Mouse (Mus musculus) testis, adult 2 months (tissue): ENCODE results near the gene Lrp11. TPM values are rescaled to one million over a fixed set of nuclear protein-coding genes. Genes with fewer than 3 reads are reported as not detected.

Experiments used
- H3K27ac ChIP-seq: fragments of 200-500 bp; 2 replicates; pipeline ENCODE4 v1.5.1; 2012; ENCODE audit warnings: low read depth, low read length; ENCODE audit not compliant: control insufficient read depth, insufficient read depth
- H3K27me3 ChIP-seq: fragments of 200-500 bp; 2 replicates; pipeline ENCODE4 v1.6.1; 2012; ENCODE audit warnings: mild to moderate bottlenecking, low read length, moderate library complexity; ENCODE audit not compliant: control insufficient read depth, insufficient read depth
- H3K36me3 ChIP-seq: fragments of 200-500 bp; 2 replicates; pipeline ENCODE4 v1.6.1; 2012; ENCODE audit warnings: mild to moderate bottlenecking, low read length; ENCODE audit not compliant: control insufficient read depth, insufficient read depth
- H3K4me1 ChIP-seq: fragments of 200-500 bp; 2 replicates; pipeline ENCODE4 v1.6.1; 2012; ENCODE audit warnings: low read length; ENCODE audit not compliant: control insufficient read depth, insufficient read depth
- H3K4me3 ChIP-seq: fragments of 200-500 bp; 2 replicates; pipeline ENCODE4 v1.5.1; 2012; ENCODE audit warnings: low read depth, mild to moderate bottlenecking, low read length, moderate library complexity, mixed read lengths; ENCODE audit not compliant: control insufficient read depth
- CTCF ChIP-seq: fragments of 200-500 bp; IDR thresholded peaks from 2 replicates; pipeline ENCODE4 v1.5.1; 2012; ENCODE audit warnings: low read depth, mild to moderate bottlenecking, inconsistent platforms, low read length, moderate library complexity; ENCODE audit not compliant: control insufficient read depth, insufficient read depth, insufficient replicate concordance
- POLR2A ChIP-seq: fragments of 200-500 bp; IDR thresholded peaks from 2 replicates; pipeline ENCODE4 v1.6.1; 2012; ENCODE audit warnings: low read depth, mild to moderate bottlenecking, inconsistent platforms, low read length, moderate library complexity; ENCODE audit not compliant: control insufficient read depth
- polyA plus RNA-seq: library from polyadenylated mRNA; depleted of rRNA; stranded (reverse); fragments of >200 nt; gene quantifications from 2 replicates; pipeline ENCODE4 v1.2.3, GENCODE M21; 2012; rRNA removed

Gene Lrp11
- polyA plus RNA-seq, 1 experiment = 3.1 TPM

DNA sequence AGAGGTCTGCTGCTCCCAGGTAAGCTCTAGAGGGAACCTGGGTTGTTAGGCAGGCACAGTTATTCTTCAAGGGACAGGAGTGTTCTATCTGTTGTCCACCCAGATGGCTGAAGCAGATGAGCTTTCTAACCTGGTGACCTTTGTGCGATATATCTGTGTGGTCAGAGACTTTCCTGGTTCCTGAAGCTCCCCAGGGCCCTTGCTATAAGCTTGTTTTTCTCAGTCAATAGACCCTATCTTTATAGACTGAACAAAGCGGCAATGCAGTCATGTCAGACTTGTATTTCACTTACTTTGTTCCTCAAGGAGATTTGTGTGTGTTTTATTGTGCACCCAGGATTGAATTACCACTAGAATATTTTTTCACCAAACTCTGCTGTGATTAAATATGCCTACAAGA, 61.5 kb downstream of the Lrp11 start:
- no peak for TF ChIP-seq CTCF
- TF ChIP-seq POLR2A = no peak
- Histone ChIP-seq H3K36me3 (no peaks in the 10 kb centered on the region), H3K4me3 (no peak overlapping the region), H3K4me1 (no peaks in the 10 kb centered on the region), H3K27ac (no peak overlapping the region), H3K27me3 (no peaks in the 10 kb centered on the region)

DNA sequence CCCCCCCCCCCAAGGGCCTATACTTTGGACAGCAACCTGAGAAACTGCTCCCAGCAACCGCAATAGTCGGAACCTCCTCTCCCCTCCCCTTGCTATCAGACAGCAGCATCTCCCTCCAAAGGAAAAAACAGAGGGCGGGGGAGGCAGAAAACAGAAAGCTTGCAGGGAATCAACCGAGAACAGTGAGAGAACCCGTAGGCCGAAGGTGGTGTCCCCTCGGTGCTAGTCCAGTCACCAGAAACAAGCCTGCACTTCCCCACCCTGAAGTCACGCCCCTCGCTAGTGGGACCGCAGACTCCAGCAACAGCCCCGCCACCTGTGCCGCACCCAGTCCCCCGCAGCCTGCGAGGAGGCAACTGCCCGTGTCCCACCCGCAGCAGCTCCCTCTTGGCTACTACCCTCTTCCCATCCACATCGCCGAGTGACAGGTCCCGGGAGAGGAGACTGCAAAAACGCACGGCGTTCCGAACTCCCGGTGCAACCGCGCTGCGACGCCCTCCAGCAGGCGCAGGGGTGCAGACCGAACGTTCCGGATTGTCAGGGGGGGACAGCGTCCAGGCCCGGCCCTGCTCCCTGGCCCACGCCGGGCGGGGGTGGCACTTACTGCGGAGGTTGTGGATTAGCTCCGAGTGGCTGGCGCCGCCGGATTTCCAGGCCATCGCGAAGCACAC, 73.0 kb downstream of the Lrp11 start:
- TF ChIP-seq CTCF = no peak
- TF ChIP-seq POLR2A = no peak
- Histone ChIP-seq H3K36me3 (no peaks in the 10 kb centered on the region), H3K4me1 (no peaks in the 10 kb centered on the region; the same call in 1 of the 2 replicates), H3K27me3 (no peaks in the 10 kb centered on the region), H3K4me3 (peak overlapping the region; percentile 85), H3K27ac (peak overlapping the region; percentile 91)

DNA sequence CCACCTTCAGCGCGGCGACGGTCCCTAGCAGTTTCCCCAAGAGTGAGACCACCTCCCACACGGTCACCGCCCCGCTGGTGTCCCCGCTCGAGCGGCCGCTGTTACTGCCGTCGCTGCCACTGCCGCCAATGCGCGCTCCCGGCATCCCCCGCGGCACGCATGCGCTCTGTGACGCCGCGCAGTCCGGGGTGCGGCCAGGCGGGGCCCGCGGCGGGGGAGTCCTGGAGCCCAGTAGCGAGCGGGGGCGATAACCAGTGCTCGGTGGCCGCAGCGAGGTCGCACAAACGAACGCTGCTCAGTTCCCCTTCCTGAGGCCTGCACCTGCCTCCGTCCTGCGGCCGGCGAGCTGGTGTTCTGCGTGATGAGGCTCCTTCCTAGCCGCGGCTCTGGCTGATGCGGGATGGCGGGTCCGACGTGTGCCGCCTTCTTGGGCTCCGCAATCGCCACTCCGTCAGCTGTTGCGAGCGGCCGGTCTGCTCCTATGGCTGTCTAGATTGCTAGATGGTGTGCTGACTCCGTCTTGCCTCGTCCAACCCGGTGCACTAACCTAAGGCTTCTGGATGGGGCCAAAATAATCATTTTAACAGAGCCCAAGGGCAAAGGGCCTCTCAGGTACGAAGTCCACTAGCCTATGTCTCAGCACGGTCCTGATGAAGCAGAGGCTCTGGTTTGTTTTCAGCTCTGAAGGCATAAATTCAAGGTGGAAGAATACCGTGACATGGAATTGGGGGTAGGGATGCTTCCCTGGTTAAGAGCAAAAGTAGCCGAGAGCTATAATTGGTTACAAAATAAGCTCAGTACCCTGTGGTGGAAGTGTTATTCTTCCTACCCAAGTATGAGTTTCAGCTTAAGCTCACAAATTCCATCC, 73.8 kb downstream of the Lrp11 start:
- Histone ChIP-seq H3K27me3 (no peaks in the 10 kb centered on the region), H3K4me1 (no peaks in the 10 kb centered on the region; the same call in 1 of the 2 replicates), H3K4me3 (peak overlapping the region; percentile 85), H3K27ac (peak overlapping the region; percentile 91), H3K36me3 (no peaks in the 10 kb centered on the region)
- TF ChIP-seq POLR2A (peak; percentile 94), CTCF (no peak)

DNA sequence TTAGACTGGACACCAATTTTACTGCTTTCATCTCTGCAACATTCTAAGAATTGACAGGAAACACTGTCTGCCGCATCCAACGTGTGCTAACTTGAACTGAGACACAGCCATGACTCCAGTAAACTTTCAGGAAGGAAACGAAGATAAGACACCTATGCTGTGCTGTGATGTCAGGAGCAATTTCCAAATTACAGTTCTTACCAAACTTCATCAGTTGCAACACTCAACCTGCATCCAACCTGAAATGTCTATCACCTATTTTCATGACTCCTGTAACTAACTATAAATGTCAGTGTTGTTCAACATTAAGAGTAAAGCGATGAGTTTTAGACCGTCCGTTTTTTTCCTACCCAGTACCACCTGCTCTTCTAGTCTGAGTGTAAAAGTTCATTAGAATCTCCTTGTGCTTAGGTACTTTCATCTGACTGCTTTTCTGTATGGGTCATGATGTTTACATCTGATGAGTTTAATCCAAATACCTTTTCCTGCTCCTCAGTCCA, 74.5 kb downstream of the Lrp11 start:
- Histone ChIP-seq H3K4me1 (no peaks in the 10 kb centered on the region; the same call in 1 of the 2 replicates), H3K27me3 (no peaks in the 10 kb centered on the region), H3K36me3 (no peaks in the 10 kb centered on the region), H3K27ac (no peak overlapping the region), H3K4me3 (peak overlapping the region; percentile 85; the same call in 1 of the 2 replicates)
- TF ChIP-seq CTCF (no peak), POLR2A (no peak)

DNA sequence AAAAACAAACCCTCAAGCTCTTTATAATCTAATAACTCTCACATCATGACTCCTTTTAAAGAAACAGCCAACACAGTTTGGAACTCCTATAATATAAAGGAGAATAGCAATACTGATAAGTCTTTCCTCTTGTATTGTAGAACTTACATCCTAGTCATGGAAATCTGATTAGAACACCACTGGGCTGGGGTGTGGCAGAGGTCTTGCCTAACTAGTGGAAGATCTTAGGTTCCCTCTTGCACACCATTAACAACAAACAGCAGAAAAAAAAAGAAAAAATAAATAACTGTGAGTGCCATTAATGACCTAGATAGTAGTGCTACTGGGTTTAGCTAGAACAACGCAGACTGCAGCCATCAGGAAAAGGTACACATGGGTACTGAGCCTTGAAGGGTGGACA, 75.3 kb downstream of the Lrp11 start:
- no peaks in the 10 kb centered on the region for H3K36me3 ChIP-seq

GRCm38 (mm10) chr10:7667342-7667802, 77.8 kb downstream of the Lrp11 start, which contains the start of gene Nup43:
Gene Nup43, plus strand, starts transcription at chr10:7667503.
- H3K36me3 ChIP-seq = no peaks in the 10 kb centered on the region; the same call in 1 of the 2 replicates
- TF ChIP-seq POLR2A (peak; percentile 57; the same call in 1 of the 2 replicates), CTCF (no peak)
- no peaks in the 10 kb centered on the region for H3K27me3 ChIP-seq
- no peak within 1 kb of the TSS for H3K27ac ChIP-seq
- no peaks in the 10 kb centered on the region; the same call in 1 of the 2 replicates for H3K4me1 ChIP-seq
- H3K4me3 ChIP-seq = peak within 1 kb of the TSS; percentile 81

More for the DNA sequence above, 75.3 kb downstream of the Lrp11 start:
- H3K4me3 ChIP-seq = peak overlapping the region; percentile 59
- no peaks in the 10 kb centered on the region for H3K27me3 ChIP-seq
- no peaks in the 10 kb centered on the region; the same call in 1 of the 2 replicates for H3K4me1 ChIP-seq
- TF ChIP-seq CTCF (no peak), POLR2A (no peak)
- H3K27ac ChIP-seq = no peak overlapping the region

DNA sequence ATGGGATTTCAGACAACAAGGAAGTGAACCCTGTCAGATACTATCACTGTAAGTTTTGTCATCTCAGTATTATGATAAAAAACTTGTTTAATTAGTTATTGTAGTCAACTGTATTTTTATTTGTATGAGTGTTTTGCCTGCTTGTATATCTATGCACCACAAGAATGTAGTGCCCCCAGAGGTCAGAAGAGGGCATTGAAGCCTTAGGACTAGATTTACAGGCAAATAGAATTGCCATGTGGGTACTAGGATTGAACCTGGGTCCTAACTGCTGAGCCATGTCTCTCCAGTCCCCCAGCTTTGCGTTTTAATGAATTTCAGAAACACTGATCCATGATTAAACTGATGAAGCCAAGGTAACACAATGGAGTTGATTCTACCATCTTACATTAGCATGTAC, 84.1 kb downstream of the Lrp11 start:
- Histone ChIP-seq H3K4me3 (no peak overlapping the region), H3K4me1 (no peaks in the 10 kb centered on the region), H3K27ac (no peak overlapping the region), H3K27me3 (no peaks in the 10 kb centered on the region), H3K36me3 (no peaks in the 10 kb centered on the region; the same call in 1 of the 2 replicates)
- TF ChIP-seq POLR2A = no peak

Other genes starting within 250 kb of the Lrp11 start
- 0.42 and 0.61 TPM in 2 replicates for gene Ulbp1, start 116.2 kb upstream of the Lrp11 start, polyA plus RNA-seq
- 26.0 and 27.5 TPM in 2 replicates for gene Nup43, start 77.7 kb downstream of the Lrp11 start, polyA plus RNA-seq
- 187 and 212 TPM in 2 replicates for gene Pcmt1, start 91.3 kb downstream of the Lrp11 start, polyA plus RNA-seq
- 11.8 and 12.9 TPM in 2 replicates for gene Lats1, start 91.4 kb downstream of the Lrp11 start, polyA plus RNA-seq
- gene Katna1, start 136.2 kb downstream of the Lrp11 start, polyA plus RNA-seq = 4.3 and 5.2 TPM in 2 replicates
- 19.1 and 19.9 TPM in 2 replicates for gene Ginm1, start 203.0 kb downstream of the Lrp11 start, polyA plus RNA-seq
- gene Ppil4, start 203.1 kb downstream of the Lrp11 start, polyA plus RNA-seq = 6.0 and 7.7 TPM in 2 replicates
- 0.17 and 0.18 TPM in 2 replicates for gene Zc3h12d, start 242.7 kb downstream of the Lrp11 start, polyA plus RNA-seq